In the genomic region with DNA sequence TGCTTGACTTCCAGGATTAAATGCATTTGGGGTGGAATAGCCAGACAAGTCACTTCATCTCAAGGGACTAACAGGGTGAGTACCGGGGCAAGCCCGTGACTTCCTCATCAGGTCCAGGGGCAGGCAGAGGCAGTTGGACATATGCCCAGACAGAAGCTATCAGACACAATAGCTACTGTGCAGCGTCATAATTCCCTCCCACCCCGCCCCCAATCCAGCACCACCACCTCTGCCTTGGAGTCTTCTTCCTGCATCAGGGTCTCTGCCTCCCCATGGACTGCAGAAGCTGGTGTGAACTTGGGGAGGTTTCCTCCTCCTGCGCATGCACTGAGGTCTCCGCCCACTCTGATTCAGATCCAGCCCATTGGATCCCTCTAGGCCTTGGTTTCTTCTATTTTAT, we compare ENCODE assay signal across 10 mouse cellular contexts. TPM values are rescaled to one million over a fixed set of nuclear protein-coding genes. Genes with fewer than 3 reads are reported as not detected.
A peak's percentile ranks its signal among the peaks of the same experiment; 100 is the strongest.
DNase-seq lines count a peak whose midpoint lies in the region; ATAC-seq and TF ChIP-seq lines count a peak whose summit lies in the region.
"Had no signal": no experiment of that assay in that cellular context is flagged by ENCODE, and none has a peak within 500 bp of the region (broad histone marks: within the 10 kb centered on the region; RNA-seq: fewer than 3 reads in every experiment).

No protein-coding gene starts in this region.

- no peak overlapping the region for H3K9ac ChIP-seq in intestine, embryonic 15.5 days
- H3K9ac ChIP-seq in intestine, postnatal 0 days (ENCODE audit: low read depth, low read length), result no peak overlapping the region
- H3K9ac ChIP-seq in hindbrain, postnatal 0 days (replicated peaks; ENCODE audit: low read length), result no peak overlapping the region
- no peak overlapping the region for H3K9ac ChIP-seq in forebrain, embryonic 15.5 days (replicated peaks)

- H3K27me3 ChIP-seq in intestine, embryonic 15.5 days (replicated peaks), result no peaks in the 10 kb centered on the region
- no peaks in the 10 kb centered on the region for H3K27me3 ChIP-seq in intestine, postnatal 0 days (replicated peaks; ENCODE audit: control insufficient read depth, insufficient read depth, low read length)
- H3K27me3 ChIP-seq in kidney, adult 2 months (replicated peaks; ENCODE audit: control insufficient read depth, insufficient read depth, low read length), result no peaks in the 10 kb centered on the region
- no peaks in the 10 kb centered on the region for H3K27me3 ChIP-seq in hindbrain, postnatal 0 days (ENCODE audit: insufficient read depth, low read length)
- H3K27me3 ChIP-seq in forebrain, embryonic 15.5 days, result no peaks in the 10 kb centered on the region

- H3K27ac ChIP-seq in intestine, embryonic 15.5 days, result no peak overlapping the region
- no peak overlapping the region for H3K27ac ChIP-seq in intestine, postnatal 0 days (ENCODE audit: low read depth, low read length)
- H3K27ac ChIP-seq in kidney, adult 2 months (ENCODE audit: insufficient read depth, low read depth, low read length), result peak overlapping the region; percentile 21; the same call in 1 of the 2 replicates
- no peak overlapping the region for H3K27ac ChIP-seq in hindbrain, postnatal 0 days
- H3K27ac ChIP-seq in forebrain, embryonic 15.5 days (replicated peaks), result no peak overlapping the region

- H3K4me3 ChIP-seq in intestine, embryonic 15.5 days (replicated peaks), result no peak overlapping the region
- no peak overlapping the region for H3K4me3 ChIP-seq in intestine, postnatal 0 days (ENCODE audit: low read depth, low read length)
- H3K4me3 ChIP-seq in kidney, adult 2 months (ENCODE audit: insufficient read depth, low read depth, low read length), result no peak overlapping the region
- no peak overlapping the region for H3K4me3 ChIP-seq in hindbrain, postnatal 0 days (ENCODE audit: low read length)
- H3K4me3 ChIP-seq in forebrain, embryonic 15.5 days, result no peak overlapping the region

- no peak for TF ChIP-seq POLR2A in kidney, adult 2 months (IDR thresholded peaks at IDR 0.05; ENCODE audit: low read depth, low read length)

- WGBS in intestine, embryonic 15.5 days, result 58% methylated on average over 6 of the region's 6 CpGs
- 43% methylated on average over 6 of the region's 6 CpGs for WGBS in intestine, postnatal 0 days
- WGBS in kidney, adult 2 months, result 47% methylated on average over 6 of the region's 6 CpGs
- 66% methylated on average over 6 of the region's 6 CpGs for WGBS in hindbrain, postnatal 0 days
- WGBS in forebrain, embryonic 15.5 days, result 61% methylated on average over 6 of the region's 6 CpGs

- no peak overlapping the region for H3K4me2 ChIP-seq in intestine, embryonic 15.5 days (replicated peaks)
- H3K4me2 ChIP-seq in intestine, postnatal 0 days (replicated peaks; ENCODE audit: low read depth), result no peak overlapping the region
- H3K4me2 ChIP-seq in hindbrain, postnatal 0 days (ENCODE audit: low read depth, low read length), result no peak overlapping the region
- H3K4me2 ChIP-seq in forebrain, embryonic 15.5 days (replicated peaks), result no peak overlapping the region

- no peak for TF ChIP-seq CTCF in intestine, postnatal 0 days (IDR thresholded peaks at IDR 0.05; ENCODE audit: low read depth)
- no peak for TF ChIP-seq CTCF in kidney, adult 2 months (conservative IDR thresholded peaks at IDR 0.05; ENCODE audit: insufficient read depth, insufficient read length, low read depth, low read length)
- TF ChIP-seq CTCF in hindbrain, postnatal 0 days (IDR thresholded peaks at IDR 0.05; ENCODE audit: low read depth), result no peak

- DNase-seq in kidney, adult 2 months, result peak; percentile 90
- DNase-seq in lung, postnatal 14 days, result peak; percentile 39
- no peak for DNase-seq in hindbrain, postnatal 0 days (ENCODE audit: low spot score)
- no peak for DNase-seq in left cerebral cortex, adult 11 months (ENCODE audit: low spot score)
- DNase-seq: spleen, adult 18-20 months had no signal

- H3K36me3 ChIP-seq in intestine, embryonic 15.5 days, result no peaks in the 10 kb centered on the region
- H3K36me3 ChIP-seq in intestine, postnatal 0 days (ENCODE audit: control insufficient read depth, insufficient read depth), result peaks cover 17% of the 10 kb centered on the region; the same call in 1 of the 2 replicates
- no peaks in the 10 kb centered on the region for H3K36me3 ChIP-seq in kidney, adult 2 months (ENCODE audit: control insufficient read depth, insufficient read depth, low read length)
- H3K36me3 ChIP-seq in hindbrain, postnatal 0 days (ENCODE audit: insufficient read depth, low read length), result no peaks in the 10 kb centered on the region
- H3K36me3 ChIP-seq in forebrain, embryonic 15.5 days, result peaks cover 3% of the 10 kb centered on the region; the same call in 1 of the 2 replicates

- no peaks in the 10 kb centered on the region; the same call in 1 of the 2 replicates for H3K4me1 ChIP-seq in intestine, embryonic 15.5 days (replicated peaks)
- no peaks in the 10 kb centered on the region for H3K4me1 ChIP-seq in intestine, postnatal 0 days (replicated peaks; ENCODE audit: control insufficient read depth, insufficient read depth, low read length)
- H3K4me1 ChIP-seq in kidney, adult 2 months (ENCODE audit: control insufficient read depth, insufficient read depth, low read length), result no peaks in the 10 kb centered on the region
- no peaks in the 10 kb centered on the region for H3K4me1 ChIP-seq in hindbrain, postnatal 0 days (ENCODE audit: insufficient read depth, low read length)
- no peaks in the 10 kb centered on the region for H3K4me1 ChIP-seq in forebrain, embryonic 15.5 days

- ATAC-seq in intestine, embryonic 15.5 days, result 0 out of 2 replicates have a peak, but pooled peaks have one; percentile 41
- no peak for ATAC-seq in intestine, postnatal 0 days
- ATAC-seq in granulocyte monocyte progenitor cell, adult 5-6 weeks (replicated peaks; ENCODE audit: poor library complexity, severe bottlenecking), result peak; percentile 76
- ATAC-seq in hindbrain, postnatal 0 days, result no peak
- ATAC-seq in forebrain, embryonic 15.5 days (replicated peaks), result no peak
- ATAC-seq: forebrain, embryonic 16.5 days had no signal

- H3K9me3 ChIP-seq in intestine, embryonic 15.5 days, result no peaks in the 10 kb centered on the region
- no peaks in the 10 kb centered on the region for H3K9me3 ChIP-seq in intestine, postnatal 0 days (ENCODE audit: control insufficient read depth)
- no peaks in the 10 kb centered on the region for H3K9me3 ChIP-seq in hindbrain, postnatal 0 days (ENCODE audit: low read length)
- no peaks in the 10 kb centered on the region for H3K9me3 ChIP-seq in forebrain, embryonic 15.5 days

RNA-seq across cellular contexts. Expression of gene Ada, which starts 14.1 kb away (rescaled TPM):
- polyA plus RNA-seq in intestine, embryonic 15.5 days (2015; fragmentation: Nextera tagmentation; extraction: Ambion mirVana), result 6.6 and 7.1 TPM in 2 replicates
- polyA plus RNA-seq in intestine, postnatal 0 days (2015; fragmentation: Nextera tagmentation; extraction: Ambion mirVana), result 78.2 and 81.3 TPM in 2 replicates
- 14.7 and 22.8 TPM in 2 replicates for total RNA-seq in granulocyte monocyte progenitor cell, adult 5-6 weeks (2014; fragmentation: Nextera tagmentation)
- 17.0 and 19.3 TPM in 2 replicates for total RNA-seq in granulocyte monocyte progenitor cell, adult 5-6 weeks (2017)
- polyA plus RNA-seq in kidney, adult 2 months (2012; rRNA removed), result 1.8 and 2.4 TPM in 2 replicates
- 2.2 and 3.4 TPM in 2 replicates for total RNA-seq in hindbrain, postnatal 0 days (2014; rRNA removed)
- 3.2 and 3.4 TPM in 2 replicates for polyA plus RNA-seq in hindbrain, postnatal 0 days (2015; fragmentation: Nextera tagmentation; extraction: Ambion mirVana)
- polyA plus RNA-seq in forebrain, embryonic 15.5 days (2015; fragmentation: Nextera tagmentation; extraction: Ambion mirVana), result 4.0 and 4.8 TPM in 2 replicates

Comparison
In these comparisons a context has a peak if more than half of its experiments do, and no peak if none do; other contexts are left out.
1. ATAC-seq: peak in intestine, embryonic 15.5 days (single experiment) and granulocyte monocyte progenitor cell, adult 5-6 weeks (single experiment); none in intestine, postnatal 0 days (single experiment), hindbrain, postnatal 0 days (single experiment) and forebrain, embryonic 15.5 days (single experiment).
2. DNase-seq: peak in kidney, adult 2 months (single experiment) and lung, postnatal 14 days (single experiment); none in hindbrain, postnatal 0 days (single experiment) and left cerebral cortex, adult 11 months (single experiment).